Mouse (Mus musculus) embryonic facial prominence, embryonic 15.5 days (tissue): Measurements from ENCODE around the gene Apex2. TPM values are rescaled to one million over a fixed set of nuclear protein-coding genes. Genes with fewer than 3 reads are reported as not detected.
"Not testable (repeated sequence)": the region's sequence is repeated elsewhere in the genome, so short reads cannot be mapped to it uniquely, and the experiment has no call there.

ENCODE experiments used
- ATAC-seq: fragments of 200-750 bp; cut with Nextera tagmentation; 2 replicates; pipeline ENCODE4 v1.8.0; 2017; ENCODE audit warnings: low read depth, moderate TSS enrichment; ENCODE audit not compliant: insufficient number of reproducible peaks, low FRiP score, low TSS enrichment
- H3K27ac ChIP-seq: fragments of 300-500 bp; sonication (generic); replicated peaks from 2 replicates; pipeline ENCODE4 v1.5.1; 2015; ENCODE audit warnings: mild to moderate bottlenecking, inconsistent platforms
- H3K27me3 ChIP-seq: fragments of 300-500 bp; sonication (generic); 2 replicates; pipeline ENCODE4 v1.6.1; 2015; ENCODE audit warnings: inconsistent platforms
- H3K36me3 ChIP-seq: fragments of 300-500 bp; sonication (generic); 2 replicates; pipeline ENCODE4 v1.6.1; 2015; ENCODE audit warnings: mild to moderate bottlenecking, inconsistent platforms
- H3K4me1 ChIP-seq: fragments of 300-500 bp; sonication (generic); 2 replicates; pipeline ENCODE4 v1.6.1; 2015; ENCODE audit warnings: inconsistent platforms
- H3K4me2 ChIP-seq: fragments of 300-500 bp; sonication (generic); replicated peaks from 2 replicates; pipeline ENCODE4 v1.6.1; 2015; ENCODE audit warnings: mild to moderate bottlenecking, inconsistent platforms
- H3K4me3 ChIP-seq: fragments of 300-500 bp; sonication (generic); replicated peaks from 2 replicates; pipeline ENCODE4 v1.5.1; 2015; ENCODE audit warnings: mild to moderate bottlenecking, inconsistent platforms
- H3K9ac ChIP-seq: fragments of 300-500 bp; sonication (generic); 2 replicates; pipeline ENCODE4 v1.6.1; 2015; ENCODE audit warnings: inconsistent platforms
- H3K9me3 ChIP-seq: fragments of 300-500 bp; sonication (generic); replicated peaks from 2 replicates; pipeline ENCODE4 v1.6.1; 2016; ENCODE audit warnings: inconsistent platforms
- WGBS: fragments of 180-500 bp; shearing (Covaris S2); methylation state at CpG from one replicate; pipeline ENCODE4 v1.1.7; 2015; 5-methylcytosine and 5-hydroxymethylcytosine counted together
- microRNA-seq: library from miRNA; unstranded; fragments of <30 nt; microRNA quantifications from one replicate; pipeline ENCODE4, GENCODE M21; 2016; ENCODE audit warnings: borderline number of aligned reads
- polyA plus RNA-seq: library from polyadenylated mRNA; unstranded; fragments of >200 nt; fragmentation: Nextera tagmentation; extraction: Ambion mirVana; gene quantifications from 2 replicates; pipeline ENCODE4 v1.2.1, GENCODE M21; 2015

The Apex2 gene
- polyA plus RNA-seq, 1 experiment from 2014 or later: 18.7 TPM

GRCm38 (mm10) chrX:150487811-150488210 lies 101.9 kb downstream of the Apex2 start:
- 60% methylated on average over 1 of the region's 10 CpGs for WGBS
- H3K4me1 ChIP-seq, H3K4me2 ChIP-seq, H3K9ac ChIP-seq, H3K4me3 ChIP-seq, H3K27ac ChIP-seq, ATAC-seq, H3K9me3 ChIP-seq, H3K36me3 ChIP-seq, H3K27me3 ChIP-seq: not testable (repeated sequence)

GRCm38 (mm10) chrX:150486314-150487030 lies 103.2 kb downstream of the Apex2 start:
- ATAC-seq, H3K4me3 ChIP-seq, H3K4me1 ChIP-seq, H3K4me2 ChIP-seq, H3K9me3 ChIP-seq, H3K27ac ChIP-seq, H3K27me3 ChIP-seq, H3K36me3 ChIP-seq, H3K9ac ChIP-seq: not testable (repeated sequence)
- 51% methylated on average over 12 of the region's 22 CpGs for WGBS

GRCm38 (mm10) chrX:150477854-150478780 lies 111.6 kb downstream of the Apex2 start:
- Histone ChIP-seq H3K9me3 (no peaks in the 10 kb centered on the region), H3K4me3 (peak overlapping the region; percentile 58), H3K9ac (peak overlapping the region; percentile 37; the same call in 1 of the 2 replicates), H3K4me2 (peak overlapping the region; percentile 27; the same call in 1 of the 2 replicates), H3K36me3 (no peaks in the 10 kb centered on the region), H3K4me1 (no peaks in the 10 kb centered on the region), H3K27me3 (no peaks in the 10 kb centered on the region), H3K27ac (peak overlapping the region; percentile 96)
- under 1% methylated on average over 34 of the region's 34 CpGs for WGBS
- ATAC-seq: peak; percentile 98

- H3K27ac ChIP-seq: no peak overlapping the region
- H3K4me1 ChIP-seq: no peaks in the 10 kb centered on the region
- ATAC-seq: no peak
- H3K9me3 ChIP-seq: no peaks in the 10 kb centered on the region
- H3K36me3 ChIP-seq: no peaks in the 10 kb centered on the region
- H3K9ac ChIP-seq: no peak overlapping the region
- H3K4me2 ChIP-seq: no peak overlapping the region
- WGBS: 93% methylated on average over 1 of the region's 1 CpGs
- H3K4me3 ChIP-seq: no peak overlapping the region
- H3K27me3 ChIP-seq: no peaks in the 10 kb centered on the region
Observed at GRCm38 (mm10) chrX:150471416-150471815, 118.3 kb downstream of the Apex2 start.

Small RNA genes within 50 kb of the gene (microRNA-seq; reads per million reads assigned to microRNA genes)
- gene Mir3620: not detected

Other genes starting within 250 kb of the Apex2 start
- gene Tmem29, start 130.7 kb downstream of the Apex2 start, polyA plus RNA-seq: 32.5 and 33.4 TPM in 2 replicates
- gene Alas2, start 42.5 kb downstream of the Apex2 start, polyA plus RNA-seq: 66.9 and 81.7 TPM in 2 replicates
- gene Pfkfb1, start 1.6 kb downstream of the Apex2 start, polyA plus RNA-seq: 4.4 and 4.5 TPM in 2 replicates
- gene Tro, start 67.7 kb upstream of the Apex2 start, polyA plus RNA-seq: 21.5 and 22.6 TPM in 2 replicates
- 614 and 651 TPM in 2 replicates for gene Maged2, start 224.5 kb upstream of the Apex2 start, polyA plus RNA-seq